Mouse (Mus musculus): ENCODE data around the gene Olfr906. TPM values are rescaled to one million over a fixed set of nuclear protein-coding genes. Genes with fewer than 3 reads are reported as not detected.

The Olfr906 gene
- polyA plus RNA-seq (2012; rRNA removed) = not detected in 2 replicates

- no peak for DNase-seq
- WGBS = 78% methylated on average over 3 of the region's 3 CpGs
Observed at GRCm38 (mm10) chr9:38486785-38487184, at the start of gene Olfr906. TSS of gene Olfr906 (plus strand) at chr9:38487085.

GRCm38 (mm10) chr9:38447352-38447751, 39.5 kb upstream of the Olfr906 start, which contains the start of gene Olfr902:
TSS of gene Olfr902 (plus strand) at chr9:38447652.
- DNase-seq = no peak
- Histone ChIP-seq H3K4me3 (replicated peaks; ENCODE audit: extremely low read depth, low read depth, low read length) (no peak within 1 kb of the TSS), H3K4me1 (ENCODE audit: control insufficient read depth, insufficient read depth, low read length) (no peaks in the 10 kb centered on the region)
- TF ChIP-seq POLR2A (IDR thresholded peaks at IDR 0.05; ENCODE audit: borderline replicate concordance, extremely low read depth, low read depth, low read length) = no peak
- TF ChIP-seq CTCF (IDR thresholded peaks at IDR 0.05; ENCODE audit: insufficient read depth, low read length) = no peak
- 82% methylated on average over 5 of the region's 5 CpGs for WGBS

More at GRCm38 (mm10) chr9:38486785-38487184, at the start of gene Olfr906:
- H3K4me3 ChIP-seq (replicated peaks; ENCODE audit: extremely low read depth, low read depth, low read length) = no peak within 1 kb of the TSS
- H3K4me1 ChIP-seq (ENCODE audit: control insufficient read depth, insufficient read depth, low read length) = no peaks in the 10 kb centered on the region
- no peak for TF ChIP-seq POLR2A (IDR thresholded peaks at IDR 0.05; ENCODE audit: borderline replicate concordance, extremely low read depth, low read depth, low read length)
- TF ChIP-seq CTCF (IDR thresholded peaks at IDR 0.05; ENCODE audit: insufficient read depth, low read length) = no peak

- H3K4me1 ChIP-seq (ENCODE audit: control insufficient read depth, insufficient read depth, low read length) = no peaks in the 10 kb centered on the region
- no peak within 1 kb of the TSS for H3K4me3 ChIP-seq (replicated peaks; ENCODE audit: extremely low read depth, low read depth, low read length)
- TF ChIP-seq CTCF (IDR thresholded peaks at IDR 0.05; ENCODE audit: insufficient read depth, low read length) (no peak), POLR2A (IDR thresholded peaks at IDR 0.05; ENCODE audit: borderline replicate concordance, extremely low read depth, low read depth, low read length) (no peak)
- no peak for DNase-seq
Observed at GRCm38 (mm10) chr9:38462844-38463243, 24.0 kb upstream of the Olfr906 start, which contains the start of gene Olfr904. TSS of gene Olfr904 (plus strand) at chr9:38463144.

GRCm38 (mm10) chr9:38470807-38471206, 16.1 kb upstream of the Olfr906 start, which contains the start of gene Olfr905:
TSS of gene Olfr905 (plus strand) at chr9:38471107.
- Histone ChIP-seq H3K4me3 (replicated peaks; ENCODE audit: extremely low read depth, low read depth, low read length) (no peak within 1 kb of the TSS), H3K4me1 (ENCODE audit: control insufficient read depth, insufficient read depth, low read length) (no peaks in the 10 kb centered on the region)
- no peak for DNase-seq
- no peak for TF ChIP-seq CTCF (IDR thresholded peaks at IDR 0.05; ENCODE audit: insufficient read depth, low read length)
- TF ChIP-seq POLR2A (IDR thresholded peaks at IDR 0.05; ENCODE audit: borderline replicate concordance, extremely low read depth, low read depth, low read length) = no peak

- Histone ChIP-seq H3K4me3 (replicated peaks; ENCODE audit: extremely low read depth, low read depth, low read length) (no peak within 1 kb of the TSS), H3K4me1 (ENCODE audit: control insufficient read depth, insufficient read depth, low read length) (no peaks in the 10 kb centered on the region)
- no peak for DNase-seq
- whole genome bisulfite sequencing = 79% methylated on average over 2 of the region's 2 CpGs
- TF ChIP-seq CTCF (IDR thresholded peaks at IDR 0.05; ENCODE audit: insufficient read depth, low read length) = no peak
- no peak for TF ChIP-seq POLR2A (IDR thresholded peaks at IDR 0.05; ENCODE audit: borderline replicate concordance, extremely low read depth, low read depth, low read length)
Observed at GRCm38 (mm10) chr9:38495501-38495900, 8.6 kb downstream of the Olfr906 start, which contains the start of gene Olfr907. TSS of gene Olfr907 (plus strand) at chr9:38495801.

GRCm38 (mm10) chr9:38512353-38512752, 25.5 kb downstream of the Olfr906 start:
- 45% methylated on average over 2 of the region's 2 CpGs for WGBS

GRCm38 (mm10) chr9:38521280-38521679, 34.4 kb downstream of the Olfr906 start, which contains the start of gene Olfr911-ps1:
TSS of gene Olfr911-ps1 (plus strand) at chr9:38521580.
- 51% methylated on average over 1 of the region's 1 CpGs for WGBS
- no peaks in the 10 kb centered on the region for H3K4me1 ChIP-seq (ENCODE audit: control insufficient read depth, insufficient read depth, low read length)
- H3K4me3 ChIP-seq (replicated peaks; ENCODE audit: extremely low read depth, low read depth, low read length) = no peak within 1 kb of the TSS
- TF ChIP-seq CTCF (IDR thresholded peaks at IDR 0.05; ENCODE audit: insufficient read depth, low read length) (no peak), POLR2A (IDR thresholded peaks at IDR 0.05; ENCODE audit: borderline replicate concordance, extremely low read depth, low read depth, low read length) (no peak)
- no peak for DNase-seq

More at GRCm38 (mm10) chr9:38512353-38512752, 25.5 kb downstream of the Olfr906 start:
- no peak for DNase-seq
- no peak for TF ChIP-seq CTCF (IDR thresholded peaks at IDR 0.05; ENCODE audit: insufficient read depth, low read length)
- no peak for TF ChIP-seq POLR2A (IDR thresholded peaks at IDR 0.05; ENCODE audit: borderline replicate concordance, extremely low read depth, low read depth, low read length)
- no peaks in the 10 kb centered on the region for H3K4me1 ChIP-seq (ENCODE audit: control insufficient read depth, insufficient read depth, low read length)
- H3K4me3 ChIP-seq (replicated peaks; ENCODE audit: extremely low read depth, low read depth, low read length) = no peak overlapping the region

- no peak for DNase-seq
- TF ChIP-seq POLR2A (IDR thresholded peaks at IDR 0.05; ENCODE audit: borderline replicate concordance, extremely low read depth, low read depth, low read length) (no peak), CTCF (IDR thresholded peaks at IDR 0.05; ENCODE audit: insufficient read depth, low read length) (no peak)
- WGBS = 78% methylated on average over 2 of the region's 2 CpGs
- Histone ChIP-seq H3K4me1 (ENCODE audit: control insufficient read depth, insufficient read depth, low read length) (no peaks in the 10 kb centered on the region), H3K4me3 (replicated peaks; ENCODE audit: extremely low read depth, low read depth, low read length) (no peak within 1 kb of the TSS)
Observed at GRCm38 (mm10) chr9:38537549-38537948, 50.7 kb downstream of the Olfr906 start, which contains the start of gene Olfr910. TSS of gene Olfr910 (plus strand) at chr9:38537849.

Other genes starting within 250 kb of the Olfr906 start
- gene Olfr143, start 234.3 kb upstream of the Olfr906 start, polyA plus RNA-seq (2012; rRNA removed) = not detected in 2 replicates
- not detected in 2 replicates for gene Olfr895, start 219.2 kb upstream of the Olfr906 start, polyA plus RNA-seq (2012; rRNA removed)
- not detected in 2 replicates for gene Olfr896-ps1, start 196.0 kb upstream of the Olfr906 start, polyA plus RNA-seq (2012; rRNA removed)
- gene Olfr25, start 158.0 kb upstream of the Olfr906 start, polyA plus RNA-seq (2012; rRNA removed) = not detected in 2 replicates
- not detected in 2 replicates for gene Olfr898, start 138.7 kb upstream of the Olfr906 start, polyA plus RNA-seq (2012; rRNA removed)
- gene Olfr250, start 120.2 kb upstream of the Olfr906 start, polyA plus RNA-seq (2012; rRNA removed) = not detected in 2 replicates
- gene Olfr251, start 110.0 kb upstream of the Olfr906 start, polyA plus RNA-seq (2012; rRNA removed) = not detected in 2 replicates
- gene Olfr147, start 85.4 kb upstream of the Olfr906 start, polyA plus RNA-seq (2012; rRNA removed) = not detected in 2 replicates
- not detected in 2 replicates for gene Olfr901, start 57.6 kb upstream of the Olfr906 start, polyA plus RNA-seq (2012; rRNA removed)
- not detected in 2 replicates for gene Olfr902, start 39.4 kb upstream of the Olfr906 start, polyA plus RNA-seq (2012; rRNA removed)
- not detected in 2 replicates for gene Olfr904, start 23.9 kb upstream of the Olfr906 start, polyA plus RNA-seq (2012; rRNA removed)
- not detected in 2 replicates for gene Olfr905, start 16.0 kb upstream of the Olfr906 start, polyA plus RNA-seq (2012; rRNA removed)
- not detected in 2 replicates for gene Olfr907, start 8.7 kb downstream of the Olfr906 start, polyA plus RNA-seq (2012; rRNA removed)
- gene Olfr911-ps1, start 34.5 kb downstream of the Olfr906 start, polyA plus RNA-seq (2012; rRNA removed) = not detected in 2 replicates
- not detected in 2 replicates for gene Olfr910, start 50.8 kb downstream of the Olfr906 start, polyA plus RNA-seq (2012; rRNA removed)
- gene Olfr912, start 93.1 kb downstream of the Olfr906 start, polyA plus RNA-seq (2012; rRNA removed) = not detected in 2 replicates
- not detected in 2 replicates for gene Olfr913, start 105.7 kb downstream of the Olfr906 start, polyA plus RNA-seq (2012; rRNA removed)
- not detected in 2 replicates for gene Olfr914, start 118.0 kb downstream of the Olfr906 start, polyA plus RNA-seq (2012; rRNA removed)
- gene Olfr916, start 172.8 kb downstream of the Olfr906 start, polyA plus RNA-seq (2012; rRNA removed) = not detected in 2 replicates
- not detected in 2 replicates for gene Olfr917, start 178.8 kb downstream of the Olfr906 start, polyA plus RNA-seq (2012; rRNA removed)
- not detected in 2 replicates for gene Olfr918, start 187.5 kb downstream of the Olfr906 start, polyA plus RNA-seq (2012; rRNA removed)
- not detected in 2 replicates for gene Olfr919, start 216.6 kb downstream of the Olfr906 start, polyA plus RNA-seq (2012; rRNA removed)
- 17.2 and 22.8 TPM in 2 replicates for gene Vwa5a, start 231.2 kb downstream of the Olfr906 start, polyA plus RNA-seq (2012; rRNA removed)